Mouse (Mus musculus) layer of hippocampus, postnatal 25 days (tissue): ENCODE results near the gene Snrnp40. TPM values are rescaled to one million over a fixed set of nuclear protein-coding genes. Genes with fewer than 3 reads are reported as not detected.

Experiments
- DNase-seq, 2 experiments: peaks; one replicate each; pipeline ENCODE4 v3.0.0; 2022; ENCODE audit warnings: mixed read lengths in 2 of 2, low spot score in 1 of 2; ENCODE audit errors: extremely low spot score in 1 of 2
- total RNA-seq, 2 experiments: library from RNA; stranded (reverse); gene quantifications; 2 replicates each; pipeline ENCODE4 v1.2.3; 2021

Gene Snrnp40
- total RNA-seq, 2 experiments from 2014 or later: 28.8 to 31.3 TPM

DNA sequence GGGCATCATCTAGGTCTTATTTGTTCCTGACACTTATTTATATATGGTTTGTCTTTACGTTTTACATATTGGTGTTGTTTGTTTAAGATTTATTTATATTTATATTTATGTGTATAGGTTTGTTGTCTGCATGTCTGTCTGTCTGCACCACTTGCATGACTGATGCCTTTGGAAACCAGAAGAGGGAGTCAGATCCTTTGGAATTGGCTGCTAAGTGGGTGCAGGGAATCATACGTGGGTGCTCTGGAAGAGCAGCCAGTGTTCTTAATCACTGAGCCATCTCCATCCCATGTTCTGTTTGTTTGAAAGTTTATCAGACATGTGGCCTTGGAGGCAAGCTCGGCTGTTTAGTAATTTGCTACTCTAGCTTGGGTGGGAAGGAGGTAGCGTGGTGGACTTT lies 17.6 kb downstream of the Snrnp40 start:
- no peak for DNase-seq

DNA sequence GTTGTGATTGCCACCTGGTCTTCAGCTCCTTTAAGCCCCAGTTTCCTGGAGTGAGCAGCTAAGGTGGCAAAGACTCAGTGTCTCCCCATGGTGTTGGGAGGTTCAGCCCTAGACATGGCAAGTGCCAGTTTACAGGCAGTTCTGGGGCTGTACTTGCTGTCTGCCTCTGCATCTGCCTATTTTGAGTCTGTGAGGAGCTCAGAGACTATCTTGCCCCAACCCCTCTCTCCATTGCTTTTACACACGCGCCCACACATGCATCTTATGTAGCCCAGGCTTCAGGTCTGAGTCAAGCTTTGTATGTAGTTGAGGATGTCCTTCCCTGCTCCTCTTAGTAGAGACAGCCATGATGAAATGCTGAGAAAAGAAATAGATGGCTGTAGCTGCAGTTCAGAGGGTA lies 19.2 kb downstream of the Snrnp40 start:
- no peak for DNase-seq

DNA sequence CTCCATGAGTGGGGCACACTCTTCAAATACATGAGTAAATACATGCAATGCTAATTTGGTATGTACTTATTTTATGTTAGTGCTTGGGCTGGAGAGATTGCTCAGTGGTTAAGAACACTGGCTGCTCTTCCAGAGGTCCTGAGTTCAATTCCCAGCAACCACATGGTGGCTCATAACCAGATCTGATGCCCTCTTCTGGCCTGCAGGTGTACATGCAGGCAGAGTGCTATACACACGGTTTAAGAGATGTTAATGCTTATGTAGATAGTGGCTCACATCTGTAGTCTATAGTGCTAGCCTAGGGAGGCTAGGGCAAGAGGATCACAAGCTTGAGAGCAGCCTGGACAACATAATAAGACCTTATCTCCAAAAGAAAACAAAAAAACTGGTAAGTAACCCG lies 20.5 kb downstream of the Snrnp40 start:
- DNase-seq: no peak

DNA sequence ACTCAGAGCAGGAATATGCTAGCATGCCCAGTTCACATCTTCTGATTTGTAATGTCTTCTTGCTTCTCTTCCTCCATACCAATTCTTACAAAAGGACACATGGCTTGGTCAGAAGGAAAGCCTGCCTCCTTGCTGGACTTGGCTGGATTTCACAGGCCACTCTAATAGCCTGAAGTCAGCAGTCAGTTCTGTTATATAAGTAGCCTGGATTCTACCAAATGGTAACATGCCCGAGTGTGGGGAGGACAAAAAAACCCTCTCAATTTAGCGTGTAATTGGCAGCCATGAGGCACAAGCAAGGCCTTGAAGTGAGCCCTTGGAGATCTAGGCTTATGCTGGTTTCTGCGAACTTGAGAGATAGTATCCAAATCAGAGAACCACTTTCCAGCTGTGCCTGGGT lies 27.3 kb downstream of the Snrnp40 start:
- DNase-seq: no peak

DNA sequence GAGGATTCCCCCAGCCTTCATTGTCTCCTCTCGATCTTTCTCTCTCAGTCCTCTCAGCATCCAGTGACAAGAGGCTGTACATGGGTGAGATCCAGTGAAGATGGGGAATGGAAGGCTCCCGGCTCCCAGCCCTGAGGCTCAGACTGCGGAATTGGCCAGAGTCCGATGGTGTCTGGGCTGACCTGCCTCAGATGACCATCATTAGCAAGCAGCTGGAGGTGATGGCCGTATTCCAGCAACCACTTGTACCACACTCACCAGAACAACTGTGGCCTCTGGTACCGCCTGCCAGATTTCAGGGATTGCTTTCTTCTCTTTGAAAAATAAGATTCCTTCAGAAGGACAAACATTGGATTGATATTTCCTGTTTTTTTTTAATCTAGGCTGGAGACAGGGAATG lies 29.6 kb downstream of the Snrnp40 start:
- peak in 1 of 2 experiments; percentile 27 for DNase-seq

DNA sequence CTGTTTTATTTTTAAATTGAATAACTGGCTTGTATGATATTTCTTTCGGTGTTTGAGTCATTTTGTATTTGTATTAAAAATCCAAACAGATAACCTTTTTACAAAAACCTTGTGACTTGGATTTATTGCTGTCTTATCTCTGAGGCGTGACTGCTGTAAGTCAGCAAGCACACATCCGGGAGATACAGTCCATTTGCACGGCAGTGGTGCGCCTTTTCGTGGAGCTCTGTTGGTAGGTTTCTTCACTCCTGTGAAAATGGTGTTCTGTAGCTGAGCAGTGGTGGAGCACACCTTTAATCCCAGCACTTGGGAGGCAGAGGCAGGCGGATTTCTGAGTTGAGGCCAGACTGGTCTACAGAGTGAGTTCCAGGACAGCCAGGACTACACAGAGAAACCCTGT lies 30.0 kb downstream of the Snrnp40 start:
- no peak for DNase-seq

DNA sequence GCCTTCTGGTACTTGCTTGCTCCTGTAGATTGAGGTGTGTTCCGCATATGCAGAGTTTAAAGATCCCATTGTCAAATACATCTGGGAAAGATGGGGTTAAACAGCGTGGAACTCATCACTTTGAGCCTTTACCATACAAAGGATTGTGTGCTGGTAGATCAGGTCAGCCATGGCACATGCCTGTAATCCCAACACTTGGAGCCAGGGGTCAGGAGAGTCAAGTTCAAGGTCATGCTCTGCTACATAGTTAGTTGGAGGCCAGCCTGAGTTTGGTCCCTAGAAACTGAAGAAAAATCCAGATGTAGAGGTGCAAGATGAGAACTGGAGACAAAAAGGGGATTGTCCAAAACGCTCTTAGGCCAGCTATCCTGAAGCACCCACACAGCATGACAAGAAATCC lies 31.3 kb downstream of the Snrnp40 start:
- DNase-seq: no peak

Other genes with a start within 250 kb of the Snrnp40 start
- 1 to 10 TPM; 3.2 to 4.5 TPM for gene Hcrtr1, start 220.8 kb upstream of the Snrnp40 start, total RNA-seq
- gene Tinagl1, start 185.0 kb upstream of the Snrnp40 start, total RNA-seq: 1 to 10 TPM; 7.5 to 8.7 TPM
- not detected for gene Gm853, start 137.7 kb upstream of the Snrnp40 start, total RNA-seq
- gene Serinc2, start 80.9 kb upstream of the Snrnp40 start, total RNA-seq: 10 to 100 TPM in 1 of 2 experiments, 1 to 10 TPM in 1; 9.2 to 12.9 TPM
- gene Fabp3, start 51.5 kb upstream of the Snrnp40 start, total RNA-seq: 100 to 1,000 TPM; 108 to 111 TPM
- 1 to 10 TPM; 1.2 to 1.4 TPM for gene Gm10570, start 51.5 kb upstream of the Snrnp40 start, total RNA-seq
- gene Zcchc17, start 189 bp upstream of the Snrnp40 start, total RNA-seq: 10 to 100 TPM; 65.4 to 67.7 TPM
- gene Nkain1, start 214.0 kb downstream of the Snrnp40 start, total RNA-seq: 10 to 100 TPM; 37.1 to 47.1 TPM